Mouse (Mus musculus): ENCODE results near the gene Efna5. TPM values are rescaled to one million over a fixed set of nuclear protein-coding genes. Genes with fewer than 3 reads are reported as not detected.

Efna5 gene
- polyA plus RNA-seq, 1 experiment from 2014 or later = 37.0 TPM

DNA sequence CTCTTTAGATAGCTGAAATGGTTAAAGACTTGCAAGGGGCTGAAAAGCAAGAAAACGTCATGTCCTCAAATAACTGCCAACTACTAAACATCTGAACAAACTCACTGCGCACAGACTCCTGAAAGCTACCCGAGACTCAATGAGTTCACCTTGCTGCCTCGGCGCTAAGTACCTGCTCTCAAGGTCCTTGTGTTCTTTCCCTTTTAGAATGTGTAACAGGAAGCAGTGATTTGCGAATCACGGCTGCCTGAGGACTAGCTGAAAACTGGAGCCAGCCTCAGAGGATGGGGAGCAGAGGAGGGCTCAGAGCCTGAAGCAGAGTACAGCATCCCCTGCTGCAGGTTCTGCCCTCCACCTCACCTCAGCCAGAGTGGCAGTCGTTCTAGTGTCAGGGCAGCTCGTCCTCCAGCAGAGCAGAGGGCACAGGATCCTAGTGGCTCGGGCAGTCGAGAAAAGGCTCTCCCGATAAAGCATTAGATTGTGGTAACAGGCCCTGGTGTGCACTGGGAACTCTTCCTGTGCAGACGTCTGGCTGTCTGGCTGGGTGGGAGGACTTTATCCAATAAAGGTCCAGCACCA, 98.2 kb downstream of the Efna5 start:
- DNase-seq (ENCODE audit: low spot score) = no peak
- H3K36me3 ChIP-seq = no peaks in the 10 kb centered on the region
- H3K4me3 ChIP-seq = no peak overlapping the region
- H3K27me3 ChIP-seq (ENCODE audit: low read depth, poor library complexity, severe bottlenecking) = no peaks in the 10 kb centered on the region
- peak overlapping the region; percentile 38 for H3K27ac ChIP-seq
- WGBS = 64% methylated on average over 13 of the region's 13 CpGs
- H3K9me3 ChIP-seq (replicated peaks) = no peaks in the 10 kb centered on the region
- peaks cover 77% of the 10 kb centered on the region for H3K4me1 ChIP-seq

GRCm38 (mm10) chr17:62781120-62781519, 100.0 kb downstream of the Efna5 start:
- 75% methylated on average over 6 of the region's 6 CpGs for WGBS
- DNase-seq (ENCODE audit: low spot score) = no peak
- Histone ChIP-seq H3K4me3 (no peak overlapping the region), H3K27ac (no peak overlapping the region), H3K9me3 (replicated peaks) (no peaks in the 10 kb centered on the region), H3K36me3 (no peaks in the 10 kb centered on the region), H3K27me3 (ENCODE audit: low read depth, poor library complexity, severe bottlenecking) (no peaks in the 10 kb centered on the region), H3K4me1 (peaks cover 62% of the 10 kb centered on the region)

DNA sequence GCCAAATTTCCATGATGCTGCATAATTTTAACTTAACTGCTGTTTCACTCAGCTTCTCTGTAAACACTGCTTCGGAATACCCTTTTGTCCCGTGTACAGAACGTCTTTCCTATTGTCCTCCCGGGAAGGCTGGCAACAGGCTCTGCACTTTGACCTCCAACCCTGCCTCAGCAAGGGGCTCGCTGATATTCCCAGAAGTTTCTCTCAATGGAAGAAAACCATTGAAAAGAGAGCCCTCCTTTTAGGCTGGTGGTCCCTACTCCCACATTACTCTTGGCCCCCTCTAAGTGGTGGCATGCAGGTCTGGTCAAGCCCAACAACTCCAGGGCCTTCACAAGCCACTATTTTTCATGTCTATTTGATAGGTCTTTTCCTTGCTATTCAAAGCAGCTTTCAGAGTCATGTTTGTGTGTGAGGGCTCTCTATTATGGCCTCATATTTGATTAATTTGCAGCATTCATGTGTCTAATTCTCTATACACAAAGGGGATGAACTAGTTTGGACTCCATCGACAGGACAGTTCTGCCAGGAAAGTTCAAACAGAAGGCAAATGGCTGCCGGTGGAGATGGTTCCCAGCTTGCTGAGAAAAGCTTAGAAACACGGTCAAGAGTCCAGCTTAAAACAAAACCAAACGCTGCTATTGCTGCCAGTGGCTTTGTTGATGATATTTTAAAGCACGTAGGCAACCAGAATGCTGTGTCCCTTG, 103.1 kb downstream of the Efna5 start:
- H3K9me3 ChIP-seq (replicated peaks) = no peaks in the 10 kb centered on the region
- H3K27me3 ChIP-seq (ENCODE audit: low read depth, poor library complexity, severe bottlenecking) = no peaks in the 10 kb centered on the region
- H3K27ac ChIP-seq = no peak overlapping the region
- DNase-seq (ENCODE audit: low spot score) = no peak
- WGBS = 62% methylated on average over 10 of the region's 10 CpGs
- H3K4me3 ChIP-seq = no peak overlapping the region
- peaks cover 38% of the 10 kb centered on the region for H3K4me1 ChIP-seq
- no peaks in the 10 kb centered on the region for H3K36me3 ChIP-seq

DNA sequence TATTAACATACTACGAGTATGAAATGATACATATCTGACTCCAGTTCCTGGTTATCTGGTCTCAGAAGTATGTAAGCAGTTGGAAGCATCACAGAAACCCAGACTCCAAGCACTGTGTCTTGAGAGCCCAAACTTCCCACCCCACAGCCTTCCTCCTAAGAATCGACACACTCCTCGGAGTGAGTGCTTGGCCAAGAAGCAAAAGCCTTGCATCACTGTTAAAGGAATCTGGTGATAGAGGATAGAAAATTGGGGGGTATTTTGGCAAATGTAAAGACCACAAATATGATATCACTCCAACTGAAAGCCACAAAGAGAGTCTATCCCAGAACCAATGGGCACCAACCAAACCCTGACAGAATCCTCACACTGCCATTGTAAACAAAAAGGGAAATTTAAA, 104.4 kb downstream of the Efna5 start:
- Histone ChIP-seq H3K27me3 (ENCODE audit: low read depth, poor library complexity, severe bottlenecking) (no peaks in the 10 kb centered on the region), H3K4me3 (no peak overlapping the region), H3K9me3 (replicated peaks) (no peaks in the 10 kb centered on the region), H3K27ac (no peak overlapping the region), H3K4me1 (peaks cover 35% of the 10 kb centered on the region), H3K36me3 (no peaks in the 10 kb centered on the region)
- no peak for DNase-seq (ENCODE audit: low spot score)
- 90% methylated on average over 3 of the region's 3 CpGs for WGBS

- Histone ChIP-seq H3K36me3 (no peaks in the 10 kb centered on the region), H3K4me1 (peaks cover 32% of the 10 kb centered on the region), H3K27ac (no peak overlapping the region), H3K4me3 (no peak overlapping the region), H3K27me3 (ENCODE audit: low read depth, poor library complexity, severe bottlenecking) (no peaks in the 10 kb centered on the region), H3K9me3 (replicated peaks) (no peaks in the 10 kb centered on the region)
- WGBS = 60% methylated on average over 2 of the region's 2 CpGs
- no peak for DNase-seq (ENCODE audit: low spot score)
Measured at GRCm38 (mm10) chr17:62775976-62776375, 105.1 kb downstream of the Efna5 start.

GRCm38 (mm10) chr17:62775401-62775800, 105.7 kb downstream of the Efna5 start:
- Histone ChIP-seq H3K27me3 (ENCODE audit: low read depth, poor library complexity, severe bottlenecking) (no peaks in the 10 kb centered on the region), H3K36me3 (no peaks in the 10 kb centered on the region), H3K27ac (no peak overlapping the region), H3K4me3 (no peak overlapping the region), H3K4me1 (peaks cover 30% of the 10 kb centered on the region), H3K9me3 (replicated peaks) (no peaks in the 10 kb centered on the region)
- DNase-seq (ENCODE audit: low spot score) = no peak
- 86% methylated on average over 5 of the region's 5 CpGs for WGBS

GRCm38 (mm10) chr17:62774749-62775148, 106.4 kb downstream of the Efna5 start:
- no peak overlapping the region for H3K27ac ChIP-seq
- 89% methylated on average over 7 of the region's 7 CpGs for WGBS
- H3K9me3 ChIP-seq (replicated peaks) = no peaks in the 10 kb centered on the region
- H3K4me3 ChIP-seq = no peak overlapping the region
- no peaks in the 10 kb centered on the region for H3K36me3 ChIP-seq
- H3K4me1 ChIP-seq = peaks cover 29% of the 10 kb centered on the region
- H3K27me3 ChIP-seq (ENCODE audit: low read depth, poor library complexity, severe bottlenecking) = no peaks in the 10 kb centered on the region
- DNase-seq (ENCODE audit: low spot score) = no peak

- Histone ChIP-seq H3K27me3 (ENCODE audit: low read depth, poor library complexity, severe bottlenecking) (no peaks in the 10 kb centered on the region), H3K4me1 (peaks cover 34% of the 10 kb centered on the region), H3K36me3 (no peaks in the 10 kb centered on the region), H3K4me3 (no peak overlapping the region), H3K9me3 (replicated peaks) (no peaks in the 10 kb centered on the region), H3K27ac (no peak overlapping the region)
- WGBS = 56% methylated on average over 4 of the region's 4 CpGs
- DNase-seq (ENCODE audit: low spot score) = no peak
Measured at GRCm38 (mm10) chr17:62766705-62767104, 114.4 kb downstream of the Efna5 start.

DNA sequence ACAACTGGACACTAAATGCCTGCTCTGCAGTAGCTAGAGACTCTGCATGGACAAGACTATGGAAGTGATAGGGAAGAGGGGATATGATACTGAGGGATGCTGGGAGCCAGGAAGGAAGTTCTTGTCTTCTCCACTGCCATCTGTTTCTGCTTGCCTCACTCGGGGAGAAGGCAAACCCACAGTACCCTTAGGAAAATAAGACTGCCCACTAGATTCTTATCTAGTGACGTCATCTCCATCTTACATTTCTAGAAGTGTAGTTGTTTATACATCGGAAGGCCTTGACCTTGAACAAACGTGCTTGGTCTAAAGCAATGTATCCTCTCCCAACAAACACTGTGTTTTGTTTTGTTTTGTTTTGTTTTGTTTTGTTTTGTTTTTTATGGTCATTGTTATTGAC, 116.0 kb downstream of the Efna5 start:
- no peaks in the 10 kb centered on the region for H3K9me3 ChIP-seq (replicated peaks)
- no peaks in the 10 kb centered on the region for H3K36me3 ChIP-seq
- WGBS = 71% methylated on average over 4 of the region's 4 CpGs
- peaks cover 41% of the 10 kb centered on the region for H3K4me1 ChIP-seq
- H3K27ac ChIP-seq = no peak overlapping the region
- H3K4me3 ChIP-seq = no peak overlapping the region
- DNase-seq (ENCODE audit: low spot score) = no peak
- no peaks in the 10 kb centered on the region for H3K27me3 ChIP-seq (ENCODE audit: low read depth, poor library complexity, severe bottlenecking)

DNA sequence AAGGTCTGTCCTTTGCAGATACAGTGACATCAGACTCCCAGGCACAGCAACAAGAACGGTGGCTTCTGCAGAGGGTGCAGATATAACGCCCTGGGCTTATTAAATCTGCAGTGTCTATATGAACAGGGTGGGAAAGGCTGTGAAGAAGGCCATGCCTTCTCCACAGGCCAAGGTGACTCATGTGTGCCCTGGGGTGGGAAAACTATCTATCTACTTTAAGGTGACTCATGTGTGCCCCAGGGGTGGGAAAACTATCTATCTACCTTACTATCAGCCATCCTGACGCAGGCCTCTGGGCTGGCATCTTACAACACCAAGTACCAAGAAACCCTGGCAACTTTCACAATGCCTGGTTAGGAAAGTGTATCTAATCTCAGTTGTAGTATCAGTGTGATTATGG, 124.2 kb downstream of the Efna5 start:
- peaks cover 30% of the 10 kb centered on the region for H3K4me1 ChIP-seq
- no peaks in the 10 kb centered on the region for H3K9me3 ChIP-seq (replicated peaks)
- H3K27me3 ChIP-seq (ENCODE audit: low read depth, poor library complexity, severe bottlenecking) = no peaks in the 10 kb centered on the region
- H3K27ac ChIP-seq = no peak overlapping the region
- 90% methylated on average over 3 of the region's 3 CpGs for WGBS
- H3K36me3 ChIP-seq = no peaks in the 10 kb centered on the region
- DNase-seq (ENCODE audit: low spot score) = no peak
- H3K4me3 ChIP-seq = no peak overlapping the region

DNA sequence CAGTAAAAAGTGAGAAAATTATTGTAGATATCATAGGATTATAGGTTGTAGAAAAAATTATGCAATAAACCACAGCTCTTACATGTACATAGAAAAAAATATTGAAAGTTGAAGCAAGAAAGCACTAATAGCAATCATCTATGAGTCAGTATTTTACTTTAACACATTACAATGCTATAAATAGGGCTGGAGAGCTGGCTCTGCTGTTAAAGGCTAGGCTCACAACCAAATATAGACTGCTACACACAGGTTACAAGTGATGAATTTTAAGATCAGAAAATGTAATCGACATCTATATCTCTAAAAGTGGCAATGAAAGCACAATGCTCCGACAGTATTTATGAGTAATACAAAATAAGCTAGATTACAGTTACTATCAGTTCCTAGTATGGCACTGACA, 125.5 kb downstream of the Efna5 start:
- Histone ChIP-seq H3K4me3 (no peak overlapping the region), H3K27me3 (ENCODE audit: low read depth, poor library complexity, severe bottlenecking) (no peaks in the 10 kb centered on the region), H3K27ac (no peak overlapping the region), H3K36me3 (no peaks in the 10 kb centered on the region), H3K9me3 (replicated peaks) (no peaks in the 10 kb centered on the region), H3K4me1 (peaks cover 22% of the 10 kb centered on the region)
- DNase-seq (ENCODE audit: low spot score) = no peak
- WGBS = 96% methylated on average over 2 of the region's 2 CpGs

DNA sequence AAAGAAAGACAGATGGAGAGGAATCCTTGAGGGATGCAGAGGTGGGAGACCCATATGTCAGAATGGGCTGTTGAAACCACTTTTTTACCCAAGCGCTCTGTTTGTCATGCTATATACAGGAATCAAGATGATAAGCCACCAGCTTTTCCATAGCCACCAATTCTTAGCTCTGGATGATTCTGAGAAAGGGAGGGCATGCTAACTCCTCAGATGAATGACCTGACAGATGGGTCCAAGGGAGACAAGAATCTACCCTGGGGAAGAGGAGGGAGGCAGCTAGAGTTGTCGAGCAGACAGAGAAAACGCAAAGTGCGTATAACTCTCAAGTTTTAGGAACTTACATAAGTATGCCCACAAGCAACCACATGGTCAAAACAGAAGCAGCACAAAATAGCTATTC, 126.5 kb downstream of the Efna5 start:
- Histone ChIP-seq H3K4me3 (no peak overlapping the region), H3K4me1 (peaks cover 15% of the 10 kb centered on the region), H3K27ac (no peak overlapping the region), H3K36me3 (no peaks in the 10 kb centered on the region), H3K9me3 (replicated peaks) (no peaks in the 10 kb centered on the region), H3K27me3 (ENCODE audit: low read depth, poor library complexity, severe bottlenecking) (no peaks in the 10 kb centered on the region)
- no peak for DNase-seq (ENCODE audit: low spot score)
- WGBS = 86% methylated on average over 4 of the region's 4 CpGs

- 50% methylated on average over 2 of the region's 2 CpGs for WGBS
- peaks cover 23% of the 10 kb centered on the region for H3K4me1 ChIP-seq
Measured at GRCm38 (mm10) chr17:62752381-62752889, 128.7 kb downstream of the Efna5 start.

More at GRCm38 (mm10) chr17:62752381-62752889, 128.7 kb downstream of the Efna5 start:
- 0 out of 2 replicates have a peak, but pooled peaks cover 3% of the 10 kb centered on the region for H3K27me3 ChIP-seq (ENCODE audit: low read depth, poor library complexity, severe bottlenecking)
- H3K36me3 ChIP-seq = no peaks in the 10 kb centered on the region
- H3K9me3 ChIP-seq (replicated peaks) = no peaks in the 10 kb centered on the region
- H3K4me3 ChIP-seq = no peak overlapping the region
- DNase-seq (ENCODE audit: low spot score) = no peak
- H3K27ac ChIP-seq = no peak overlapping the region

All from limb, embryonic 10.5 days (tissue).